Mouse (Mus musculus) cortical plate, adult 2 months (tissue): ENCODE data around the gene Olfr615. TPM values are rescaled to one million over a fixed set of nuclear protein-coding genes. Genes with fewer than 3 reads are reported as not detected.

Experiments used
- H3K27ac ChIP-seq: fragments of 200-500 bp; 2 replicates; pipeline ENCODE4 v1.5.1; 2012; ENCODE audit warnings: low read length, control low read depth, inconsistent platforms; ENCODE audit not compliant: insufficient read depth
- H3K4me1 ChIP-seq: fragments of 200-500 bp; 2 replicates; pipeline ENCODE4 v1.6.1; 2011; ENCODE audit warnings: low read length; ENCODE audit not compliant: control insufficient read depth, insufficient read depth
- H3K4me3 ChIP-seq: fragments of 200-500 bp; 2 replicates; pipeline ENCODE4 v1.5.1; 2011; ENCODE audit warnings: mild to moderate bottlenecking, low read length, control low read depth; ENCODE audit not compliant: insufficient read depth
- CTCF ChIP-seq: fragments of 200-500 bp; IDR thresholded peaks from 2 replicates; pipeline ENCODE4 v1.5.1; 2011; ENCODE audit warnings: mild to moderate bottlenecking, control low read depth, low read length; ENCODE audit not compliant: insufficient read depth; ENCODE audit errors: extremely low read depth
- POLR2A ChIP-seq: fragments of 200-500 bp; IDR thresholded peaks from 2 replicates; pipeline ENCODE4 v1.6.1; 2011; ENCODE audit warnings: mild to moderate bottlenecking, low read length, control low read depth; ENCODE audit not compliant: insufficient read depth; ENCODE audit errors: extremely low read depth
- polyA plus RNA-seq: library from polyadenylated mRNA; depleted of rRNA; stranded (reverse); fragments of >200 nt; gene quantifications from 2 replicates; pipeline ENCODE4 v1.2.3, GENCODE M21; 2012; rRNA removed

Olfr615 gene
- polyA plus RNA-seq, 1 experiment: not detected

GRCm38 (mm10) chr7:103612434-103612833 lies 56.6 kb downstream of the Olfr615 start, which contains the start of gene Olfr620:
Gene Olfr620, minus strand, starts transcription at chr7:103612534.
- TF ChIP-seq CTCF (no peak), POLR2A (no peak)
- H3K27ac ChIP-seq: no peak within 1 kb of the TSS
- no peak within 1 kb of the TSS for H3K4me3 ChIP-seq
- H3K4me1 ChIP-seq: no peaks in the 10 kb centered on the region

Other genes starting within 250 kb of the Olfr615 start
- not detected in 2 replicates for gene Olfr597, start 239.8 kb upstream of the Olfr615 start, polyA plus RNA-seq
- gene Olfr598, start 232.5 kb upstream of the Olfr615 start, polyA plus RNA-seq: not detected in 2 replicates
- not detected in 2 replicates for gene Olfr599, start 220.2 kb upstream of the Olfr615 start, polyA plus RNA-seq
- gene Olfr600, start 206.4 kb upstream of the Olfr615 start, polyA plus RNA-seq: not detected in 2 replicates
- not detected in 2 replicates for gene Olfr601, start 193.4 kb upstream of the Olfr615 start, polyA plus RNA-seq
- not detected in 2 replicates for gene Olfr603, start 169.9 kb upstream of the Olfr615 start, polyA plus RNA-seq
- not detected in 2 replicates for gene Usp17lc, start 141.0 kb upstream of the Olfr615 start, polyA plus RNA-seq
- gene Olfr605, start 110.6 kb upstream of the Olfr615 start, polyA plus RNA-seq: not detected in 2 replicates
- not detected in 2 replicates for gene Olfr606, start 107.0 kb upstream of the Olfr615 start, polyA plus RNA-seq
- not detected in 2 replicates for gene Olfr607, start 91.9 kb upstream of the Olfr615 start, polyA plus RNA-seq
- not detected in 2 replicates for gene Olfr608, start 86.2 kb upstream of the Olfr615 start, polyA plus RNA-seq
- gene Olfr609, start 58.0 kb upstream of the Olfr615 start, polyA plus RNA-seq: not detected in 2 replicates
- not detected in 2 replicates for gene Olfr610, start 44.0 kb upstream of the Olfr615 start, polyA plus RNA-seq
- gene Olfr611, start 35.2 kb upstream of the Olfr615 start, polyA plus RNA-seq: not detected in 2 replicates
- not detected in 2 replicates for gene Olfr612, start 13.4 kb upstream of the Olfr615 start, polyA plus RNA-seq
- gene Olfr613, start 8.0 kb upstream of the Olfr615 start, polyA plus RNA-seq: not detected in 2 replicates
- gene Olfr616, start 13.1 kb downstream of the Olfr615 start, polyA plus RNA-seq: not detected in 2 replicates
- not detected in 2 replicates for gene Olfr617, start 17.0 kb downstream of the Olfr615 start, polyA plus RNA-seq
- not detected in 2 replicates for gene Olfr618, start 34.0 kb downstream of the Olfr615 start, polyA plus RNA-seq
- not detected in 2 replicates for gene Olfr619, start 44.5 kb downstream of the Olfr615 start, polyA plus RNA-seq
- not detected in 2 replicates for gene Olfr620, start 56.5 kb downstream of the Olfr615 start, polyA plus RNA-seq
- gene Olfr622, start 86.6 kb downstream of the Olfr615 start, polyA plus RNA-seq: not detected in 2 replicates
- not detected in 2 replicates for gene Olfr623, start 107.6 kb downstream of the Olfr615 start, polyA plus RNA-seq
- 0.02 TPM in 1 of 2 replicates, not detected in the other for gene Olfr624, start 115.1 kb downstream of the Olfr615 start, polyA plus RNA-seq
- gene Olfr625-ps1, start 126.6 kb downstream of the Olfr615 start, polyA plus RNA-seq: not detected in 2 replicates
- not detected in 2 replicates for gene Olfr243, start 158.6 kb downstream of the Olfr615 start, polyA plus RNA-seq
- gene Olfr628, start 174.3 kb downstream of the Olfr615 start, polyA plus RNA-seq: not detected in 2 replicates
- gene Olfr629, start 188.9 kb downstream of the Olfr615 start, polyA plus RNA-seq: not detected in 2 replicates
- gene Olfr630, start 201.3 kb downstream of the Olfr615 start, polyA plus RNA-seq: not detected in 2 replicates
- gene Olfr69, start 215.5 kb downstream of the Olfr615 start, polyA plus RNA-seq: not detected in 2 replicates
- not detected in 2 replicates for gene Olfr68, start 223.6 kb downstream of the Olfr615 start, polyA plus RNA-seq
- gene Olfr67, start 235.7 kb downstream of the Olfr615 start, polyA plus RNA-seq: not detected in 2 replicates